Mouse (Mus musculus) cortical plate, adult 2 months (tissue): ENCODE measurements around the gene Tmem30c.

Source experiments
- CTCF ChIP-seq: fragments of 200-500 bp; IDR thresholded peaks from 2 replicates; pipeline ENCODE4 v1.5.1; 2011; ENCODE audit warnings: mild to moderate bottlenecking, control low read depth, low read length; ENCODE audit not compliant: insufficient read depth; ENCODE audit errors: extremely low read depth
- POLR2A ChIP-seq: fragments of 200-500 bp; IDR thresholded peaks from 2 replicates; pipeline ENCODE4 v1.6.1; 2011; ENCODE audit warnings: mild to moderate bottlenecking, low read length, control low read depth; ENCODE audit not compliant: insufficient read depth; ENCODE audit errors: extremely low read depth

DNA sequence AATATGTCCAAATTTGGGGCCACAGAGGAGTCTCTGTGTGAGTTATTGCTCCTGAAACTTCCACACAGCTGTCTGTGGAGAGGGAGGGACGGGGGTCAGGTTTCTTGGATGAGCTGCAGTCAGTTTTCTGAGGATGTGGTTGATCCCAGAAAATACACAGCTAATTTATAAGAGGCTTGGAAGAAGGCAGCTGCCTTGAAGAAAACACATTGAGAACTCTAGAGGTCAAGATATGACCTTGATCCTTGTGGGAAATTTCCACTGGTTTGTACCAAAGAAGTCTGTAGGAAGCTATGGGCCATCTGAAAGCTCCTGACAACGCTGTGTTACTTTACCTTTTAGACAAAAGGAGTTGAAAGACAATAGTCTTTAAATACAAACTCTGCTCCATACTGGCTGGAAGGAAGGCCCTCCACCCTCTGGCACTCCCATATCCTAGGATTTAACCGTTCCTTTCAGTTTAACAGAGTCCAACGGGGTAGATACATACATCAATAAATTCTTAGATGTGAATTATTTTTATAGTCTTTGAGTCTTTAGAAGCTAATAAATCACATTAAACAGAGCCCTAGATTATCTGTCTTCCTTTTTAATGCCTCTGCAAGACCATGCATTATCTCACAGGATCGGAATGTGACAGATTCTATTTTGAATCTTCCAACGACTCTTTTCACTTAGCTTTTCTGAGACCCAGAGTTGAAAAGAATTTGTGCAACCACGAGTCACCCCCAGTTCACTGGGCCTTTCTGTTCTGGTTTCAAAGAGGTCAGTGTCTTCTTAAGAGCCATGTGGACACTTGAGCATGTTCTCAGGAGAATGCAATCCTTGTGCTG, 40.9 kb downstream of the Tmem30c start:
- TF ChIP-seq CTCF (no peak), POLR2A (no peak)
